Mouse (Mus musculus): Measurements from ENCODE around the gene Cyp4x1.

DNA sequence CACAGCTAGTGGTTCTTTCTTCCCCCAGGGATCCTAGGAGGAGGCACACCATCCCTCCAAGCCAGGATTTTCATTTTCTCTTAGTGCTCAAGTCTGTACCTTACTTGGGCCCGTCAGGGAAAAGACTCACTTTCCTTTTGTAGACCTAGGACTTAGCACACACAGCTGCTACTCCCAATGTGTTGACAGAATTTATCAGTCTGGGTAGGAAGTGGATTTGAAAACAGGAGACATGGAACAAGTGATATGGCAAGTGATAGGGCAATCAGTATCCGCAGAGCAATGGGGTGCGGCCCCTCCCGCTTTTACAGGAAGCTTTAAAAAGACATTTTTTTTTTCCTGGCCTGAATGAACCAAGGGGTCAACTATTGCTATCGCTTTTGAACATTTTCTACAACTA lies 996 bp downstream of the Cyp4x1 start:
- TF ChIP-seq GATA1 (IDR thresholded peaks at IDR 0.05; ENCODE audit: borderline replicate concordance, low read length) (no peak), FLI1 (IDR thresholded peaks at IDR 0.05; ENCODE audit: low read length) (no peak)
